Mouse (Mus musculus): ENCODE measurements around the gene Sept7. TPM values are rescaled to one million over a fixed set of nuclear protein-coding genes. Genes with fewer than 3 reads are reported as not detected.

Gene Sept7
- total and polyA plus RNA-seq, 3 experiments = 66.7 to 254 (median 67.0) TPM

DNA sequence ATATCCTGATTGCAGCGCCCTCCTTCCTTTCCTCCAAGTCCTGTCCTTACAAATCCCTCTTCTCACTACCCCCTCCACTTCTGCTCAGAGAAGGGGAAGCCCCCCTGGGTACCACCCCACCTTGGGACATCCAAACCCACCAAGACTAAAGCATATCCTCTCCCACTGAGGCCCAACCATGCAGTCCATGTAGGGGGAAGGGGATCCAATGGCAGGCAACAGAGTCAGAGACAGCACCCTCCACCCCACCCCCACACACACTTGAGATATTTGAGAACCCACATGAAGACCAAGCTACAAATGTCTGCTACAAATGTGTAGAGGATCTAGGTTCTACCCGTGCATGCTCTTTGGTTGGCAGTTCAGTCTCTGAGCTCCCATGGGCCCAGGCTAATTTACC is 19.7 kb downstream of the Sept7 start:
- Histone ChIP-seq H3K9ac (ENCODE audit: control insufficient read depth, low read depth, low read length, poor library complexity, severe bottlenecking) (no peak overlapping the region), H3K79me2 (ENCODE audit: control insufficient read depth, insufficient read depth, low read length, poor library complexity) (peaks cover 7% of the 10 kb centered on the region; the same call in 1 of the 2 replicates), H3K27me3 (ENCODE audit: control insufficient read depth in 1 of 2, insufficient read depth in 2 of 2, low read length in 2 of 2) (no peaks in the 10 kb centered on the region), H3K9me3 (replicated peaks; ENCODE audit: insufficient read depth, low read length) (no peaks in the 10 kb centered on the region), H3K4me3 (ENCODE audit: control insufficient read depth in 1 of 2, insufficient read depth in 1 of 2, low read depth in 2 of 2, low read length in 2 of 2) (no peak overlapping the region), H3K4me1 (ENCODE audit: control insufficient read depth in 1 of 2, insufficient read depth in 2 of 2, low read length in 2 of 2) (peaks cover 0 to 2% of the 10 kb centered on the region in 2 experiments; a peak in 2 of 4 replicates), H3K27ac (ENCODE audit: control insufficient read depth, low read depth, low read length) (no peak overlapping the region), H3K36me3 (ENCODE audit: control insufficient read depth in 1 of 2, insufficient read depth in 2 of 2, low read length in 2 of 2) (peaks cover 13 to 19% of the 10 kb centered on the region in 2 experiments)
- no peak for DNase-seq (ENCODE audit: low read depth, low spot score)
- TF ChIP-seq TBP (IDR thresholded peaks at IDR 0.05; ENCODE audit: low read depth, low read length) (no peak), JUND (IDR thresholded peaks at IDR 0.05; ENCODE audit: low read depth, low read length) (no peak), ELF1 (IDR thresholded peaks at IDR 0.05; ENCODE audit: low read depth, low read length) (no peak), CTCF (IDR thresholded peaks at IDR 0.05 in 2 of 3, conservative IDR thresholded peaks at IDR 0.05 in 1 of 3; ENCODE audit: control insufficient read depth in 1 of 3, insufficient read depth in 1 of 3, low read depth in 2 of 3, low read length in 3 of 3, poor library complexity in 1 of 3, severe bottlenecking in 1 of 3) (no peak), ZNF384 (IDR thresholded peaks at IDR 0.05; ENCODE audit: low read depth, low read length) (no peak), NELFE (IDR thresholded peaks at IDR 0.05; ENCODE audit: low read depth, low read length) (no peak), NRF1 (IDR thresholded peaks at IDR 0.05; ENCODE audit: insufficient read depth, low read depth, low read length, poor library complexity, severe bottlenecking) (no peak), POLR2A (IDR thresholded peaks at IDR 0.05; ENCODE audit: control insufficient read depth in 1 of 2, insufficient read depth in 1 of 2, low read depth in 1 of 2, low read length in 2 of 2, poor library complexity in 1 of 2) (no peak), POLR2AphosphoS5 (IDR thresholded peaks at IDR 0.05; ENCODE audit: borderline replicate concordance, low read depth, low read length) (no peak), RCOR1 (IDR thresholded peaks at IDR 0.05; ENCODE audit: low read depth, low read length) (no peak), ZC3H11A (IDR thresholded peaks at IDR 0.05; ENCODE audit: low read depth, low read length) (no peak), UBTF (IDR thresholded peaks at IDR 0.05; ENCODE audit: borderline replicate concordance, insufficient read depth, low read depth, low read length) (no peak), EP300 (IDR thresholded peaks at IDR 0.05; ENCODE audit: low read depth in 1 of 2, low read length in 2 of 2) (no peak), ETS1 (IDR thresholded peaks at IDR 0.05; ENCODE audit: low read depth, low read length) (no peak)

GRCm38 (mm10) chr9:25289796-25290195 is 37.6 kb downstream of the Sept7 start:
- H3K4me1 ChIP-seq (ENCODE audit: control insufficient read depth in 1 of 2, insufficient read depth in 2 of 2, low read length in 2 of 2) = no peaks in the 10 kb centered on the region
- H3K27me3 ChIP-seq (ENCODE audit: control insufficient read depth in 1 of 2, insufficient read depth in 2 of 2, low read length in 2 of 2) = no peaks in the 10 kb centered on the region
- H3K4me3 ChIP-seq (ENCODE audit: control insufficient read depth in 1 of 2, insufficient read depth in 1 of 2, low read depth in 2 of 2, low read length in 2 of 2) = no peak overlapping the region
- no peaks in the 10 kb centered on the region for H3K9me3 ChIP-seq (replicated peaks; ENCODE audit: insufficient read depth, low read length)
- TF ChIP-seq MXI1 (IDR thresholded peaks at IDR 0.05; ENCODE audit: low read depth, low read length) (no peak), MYC (IDR thresholded peaks at IDR 0.05; ENCODE audit: low read depth, low read length) (no peak), UBTF (IDR thresholded peaks at IDR 0.05; ENCODE audit: borderline replicate concordance, insufficient read depth, low read depth, low read length) (no peak), JUND (IDR thresholded peaks at IDR 0.05; ENCODE audit: low read depth, low read length) (no peak)
- no peak overlapping the region for H3K9ac ChIP-seq (ENCODE audit: control insufficient read depth, low read depth, low read length, poor library complexity, severe bottlenecking)
- H3K36me3 ChIP-seq (ENCODE audit: control insufficient read depth in 1 of 2, insufficient read depth in 2 of 2, low read length in 2 of 2) = peaks cover 0 to 28% of the 10 kb centered on the region in 2 experiments; a peak in 2 of 4 replicates
- no peaks in the 10 kb centered on the region; the same call in 1 of the 2 replicates for H3K79me2 ChIP-seq (ENCODE audit: control insufficient read depth, insufficient read depth, low read length, poor library complexity)
- H3K27ac ChIP-seq (ENCODE audit: control insufficient read depth, low read depth, low read length) = no peak overlapping the region
- no peak for DNase-seq (ENCODE audit: low read depth, low spot score)

Data from MEL (cell line).